Mouse (Mus musculus) right cerebral cortex, postnatal 36 days (tissue): ENCODE data around the gene Peli2.
"Not testable (repeated sequence)": the region's sequence is repeated elsewhere in the genome, so short reads cannot be mapped to it uniquely, and the experiment has no call there.

Experiments used
- DNase-seq, 2 experiments: peaks; one replicate each; pipeline ENCODE4 v3.0.0; 2022; ENCODE audit warnings: low spot score in 2 of 2, mixed read lengths in 1 of 2

Gene Peli2

GRCm38 (mm10) chr14:48120752-48121528, at the start of gene Peli2:
Gene Peli2 (plus strand): TSS chr14:48120823.
- DNase-seq = peak; percentile 37 to 39

- DNase-seq = no peak
Observed at GRCm38 (mm10) chr14:48072104-48072503, 48.5 kb upstream of the Peli2 start.

- DNase-seq = peak; percentile 60 to 85
Observed at GRCm38 (mm10) chr14:48073247-48074161, 47.1 kb upstream of the Peli2 start.

- not testable (repeated sequence) for DNase-seq
Observed at GRCm38 (mm10) chr14:48079574-48079973, 41.0 kb upstream of the Peli2 start.

- no peak for DNase-seq
Observed at GRCm38 (mm10) chr14:48083836-48084812, 36.5 kb upstream of the Peli2 start.

- no peak for DNase-seq
Observed at GRCm38 (mm10) chr14:48086682-48087297, 33.8 kb upstream of the Peli2 start.

- no peak for DNase-seq
Observed at GRCm38 (mm10) chr14:48087298-48087830, 33.3 kb upstream of the Peli2 start.

- DNase-seq = no peak
Observed at GRCm38 (mm10) chr14:48090465-48090864, 30.2 kb upstream of the Peli2 start.

GRCm38 (mm10) chr14:48091160-48091559, 29.5 kb upstream of the Peli2 start:
- DNase-seq = no peak

- no peak for DNase-seq
Observed at GRCm38 (mm10) chr14:48098253-48098652, 22.4 kb upstream of the Peli2 start.

GRCm38 (mm10) chr14:48099354-48099753, 21.3 kb upstream of the Peli2 start:
- no peak for DNase-seq

GRCm38 (mm10) chr14:48106453-48106852, 14.2 kb upstream of the Peli2 start:
- DNase-seq = no peak

GRCm38 (mm10) chr14:48117986-48118385, 2.6 kb upstream of the Peli2 start:
- no peak for DNase-seq

- no peak for DNase-seq
Observed at GRCm38 (mm10) chr14:48119012-48119647, 1.5 kb upstream of the Peli2 start.

- no peak for DNase-seq
Observed at GRCm38 (mm10) chr14:48119648-48120270, 864 bp upstream of the Peli2 start.

GRCm38 (mm10) chr14:48120443-48120751, 226 bp upstream of the Peli2 start:
- DNase-seq = peak in 1 of 2 experiments; percentile 21

GRCm38 (mm10) chr14:48121529-48122517, 1.2 kb downstream of the Peli2 start:
- no peak for DNase-seq

GRCm38 (mm10) chr14:48124011-48124410, 3.4 kb downstream of the Peli2 start:
- DNase-seq = no peak

- no peak for DNase-seq
Observed at GRCm38 (mm10) chr14:48124816-48125215, 4.2 kb downstream of the Peli2 start.
